Mouse (Mus musculus) heart, embryonic 11.5 days (tissue): Measurements from ENCODE around the gene Map3k7. TPM values are rescaled to one million over a fixed set of nuclear protein-coding genes. Genes with fewer than 3 reads are reported as not detected.

ENCODE experiments used
- ATAC-seq: fragments of 200-750 bp; cut with Nextera tagmentation; replicated peaks from 2 replicates; pipeline ENCODE4 v1.8.0; 2017; ENCODE audit warnings: moderate library complexity; ENCODE audit not compliant: insufficient number of reproducible peaks, low FRiP score, low TSS enrichment
- H3K27ac ChIP-seq: fragments of 300-500 bp; sonication (generic); 2 replicates; pipeline ENCODE4 v1.5.1; 2014; ENCODE audit warnings: mild to moderate bottlenecking, low read depth, low read length
- H3K27me3 ChIP-seq: fragments of 300-500 bp; sonication (generic); 2 replicates; pipeline ENCODE4 v1.6.1; 2014; ENCODE audit warnings: mild to moderate bottlenecking, low read length, mixed read lengths; ENCODE audit not compliant: control insufficient read depth, insufficient read depth
- H3K36me3 ChIP-seq: fragments of 300-500 bp; sonication (generic); 2 replicates; pipeline ENCODE4 v1.6.1; 2014; ENCODE audit warnings: mild to moderate bottlenecking, low read length, moderate library complexity, mixed read lengths; ENCODE audit not compliant: control insufficient read depth, insufficient read depth
- H3K4me1 ChIP-seq: fragments of 300-500 bp; sonication (generic); 2 replicates; pipeline ENCODE4 v1.6.1; 2014; ENCODE audit warnings: low read length; ENCODE audit not compliant: control insufficient read depth, insufficient read depth
- H3K4me2 ChIP-seq: fragments of 300-500 bp; sonication (generic); 2 replicates; pipeline ENCODE4 v1.6.1; 2014; ENCODE audit warnings: mild to moderate bottlenecking, moderate library complexity
- H3K4me3 ChIP-seq: fragments of 300-500 bp; sonication (generic); 2 replicates; pipeline ENCODE4 v1.5.1; 2014; ENCODE audit warnings: low read depth, low read length
- H3K9ac ChIP-seq: fragments of 300-500 bp; sonication (generic); 2 replicates; pipeline ENCODE4 v1.6.1; 2014; ENCODE audit warnings: mild to moderate bottlenecking, low read depth, low read length, moderate library complexity
- H3K9me3 ChIP-seq: fragments of 300-500 bp; sonication (generic); replicated peaks from 2 replicates; pipeline ENCODE4 v1.6.1; 2016; ENCODE audit warnings: low read length; ENCODE audit not compliant: control insufficient read depth
- WGBS: fragments of 180-500 bp; shearing (Covaris S2); extraction: QIAGEN DNeasy Blood & Tissue Kit; methylation state at CpG from one replicate; pipeline ENCODE4 v1.1.7; 2014; ENCODE audit not compliant: insufficient replicate concordance; 5-methylcytosine and 5-hydroxymethylcytosine counted together
- polyA plus RNA-seq: library from polyadenylated mRNA; unstranded; fragments of >200 nt; fragmentation: Nextera tagmentation; extraction: Ambion mirVana; gene quantifications from 2 replicates; pipeline ENCODE4 v1.2.1, GENCODE M21; 2014

Map3k7 gene
- polyA plus RNA-seq, 1 experiment from 2014 or later: 37.9 TPM

- Histone ChIP-seq H3K4me1 (peaks cover 7% of the 10 kb centered on the region; the same call in 1 of the 2 replicates), H3K36me3 (no peaks in the 10 kb centered on the region), H3K4me3 (no peak overlapping the region), H3K9ac (no peak overlapping the region), H3K9me3 (no peaks in the 10 kb centered on the region), H3K27me3 (no peaks in the 10 kb centered on the region), H3K27ac (no peak overlapping the region), H3K4me2 (no peak overlapping the region)
- 85% methylated on average over 4 of the region's 4 CpGs for WGBS
- no peak for ATAC-seq
Measured at GRCm38 (mm10) chr4:32060686-32061085, 96.8 kb downstream of the Map3k7 start.

- no peaks in the 10 kb centered on the region for H3K4me1 ChIP-seq
- H3K9ac ChIP-seq: no peak overlapping the region
- ATAC-seq: no peak
- no peak overlapping the region for H3K27ac ChIP-seq
- no peaks in the 10 kb centered on the region for H3K9me3 ChIP-seq
- no peaks in the 10 kb centered on the region for H3K27me3 ChIP-seq
- no peaks in the 10 kb centered on the region for H3K36me3 ChIP-seq
- no peak overlapping the region for H3K4me3 ChIP-seq
- H3K4me2 ChIP-seq: no peak overlapping the region
- WGBS: 91% methylated on average over 4 of the region's 4 CpGs
Measured at GRCm38 (mm10) chr4:32062381-32063059, 98.6 kb downstream of the Map3k7 start.

DNA sequence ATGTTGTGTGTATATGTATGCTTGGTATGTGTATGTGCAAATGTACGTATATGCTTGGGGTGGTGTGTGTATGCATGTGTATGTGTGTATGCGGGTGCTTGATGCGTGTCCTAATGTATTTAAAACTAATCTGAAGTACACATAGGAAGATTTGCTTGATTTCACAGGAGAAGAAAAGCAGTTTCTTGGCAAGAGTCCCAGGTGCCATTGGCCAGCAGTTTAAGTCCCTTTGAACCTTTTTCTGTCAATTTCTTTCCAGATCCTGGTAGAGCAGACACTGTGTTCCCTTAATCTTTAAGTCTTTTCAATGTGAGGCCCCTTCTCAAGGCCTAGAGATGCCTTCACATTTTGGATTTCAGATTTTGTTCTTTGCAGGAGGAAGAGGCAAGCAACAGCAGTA, 99.4 kb downstream of the Map3k7 start:
- no peaks in the 10 kb centered on the region for H3K27me3 ChIP-seq

More for the DNA sequence above, 99.4 kb downstream of the Map3k7 start:
- H3K27ac ChIP-seq: no peak overlapping the region
- no peaks in the 10 kb centered on the region for H3K36me3 ChIP-seq
- no peak for ATAC-seq
- no peak overlapping the region for H3K9ac ChIP-seq
- no peak overlapping the region for H3K4me2 ChIP-seq
- WGBS: 85% methylated on average over 3 of the region's 3 CpGs
- no peaks in the 10 kb centered on the region for H3K9me3 ChIP-seq
- no peak overlapping the region for H3K4me3 ChIP-seq
- no peaks in the 10 kb centered on the region for H3K4me1 ChIP-seq
